Mouse (Mus musculus) myocyte (in vitro differentiated cells): Measurements from ENCODE around the gene Tedc1. TPM values are rescaled to one million over a fixed set of nuclear protein-coding genes. Genes with fewer than 3 reads are reported as not detected.

Source experiments
- H3K27me3 ChIP-seq: one replicate; pipeline ENCODE4 v1.6.1; 2011; ENCODE audit not compliant: control insufficient read depth, insufficient read depth, insufficient read length
- H3K36me3 ChIP-seq: one replicate; pipeline ENCODE4 v1.6.1; 2011; ENCODE audit not compliant: control insufficient read depth, insufficient read depth
- H3K4me2 ChIP-seq: one replicate; pipeline ENCODE4 v1.6.1; 2011; ENCODE audit warnings: low read depth, control low read depth
- H3K4me3 ChIP-seq: one replicate; pipeline ENCODE4 v1.5.1; 2011; ENCODE audit warnings: mild to moderate bottlenecking, control low read depth, moderate library complexity
- H3K79me2 ChIP-seq: one replicate; pipeline ENCODE4 v1.6.1; 2011; ENCODE audit not compliant: control insufficient read depth, insufficient read depth
- H3ac ChIP-seq: one replicate; pipeline ENCODE4 v1.6.1; 2011; ENCODE audit not compliant: control insufficient read depth, insufficient read length
- CEBPB ChIP-seq: IDR thresholded peaks from 2 replicates; pipeline ENCODE4 v1.6.1; 2011; ENCODE audit warnings: mild to moderate bottlenecking, moderate library complexity; ENCODE audit not compliant: poor library complexity, insufficient read depth, severe bottlenecking
- E2F4 ChIP-seq: IDR thresholded peaks from one replicate; pipeline ENCODE4 v1.6.1; 2011; ENCODE audit warnings: mild to moderate bottlenecking, control low read depth, moderate library complexity; ENCODE audit not compliant: insufficient read depth
- MAX ChIP-seq: IDR thresholded peaks from one replicate; pipeline ENCODE4 v1.6.1; 2011; ENCODE audit warnings: low read depth, mild to moderate bottlenecking, control low read depth
- MYOD1 ChIP-seq, 3 experiments: IDR thresholded peaks; one replicate each; pipeline ENCODE4 v1.6.1; 2011; ENCODE audit warnings: control low read depth in 2 of 3, low read depth in 2 of 3, mild to moderate bottlenecking in 2 of 3, moderate library complexity in 1 of 3; ENCODE audit not compliant: insufficient read length in 2 of 3, control insufficient read depth in 1 of 3
- MYOG ChIP-seq, 3 experiments: IDR thresholded peaks; one replicate each; pipeline ENCODE4 v1.6.1; 2011; ENCODE audit warnings: control low read depth in 2 of 3, low read depth in 2 of 3, mild to moderate bottlenecking in 2 of 3; ENCODE audit not compliant: insufficient read length in 2 of 3, control insufficient read depth in 1 of 3, insufficient read depth in 1 of 3
- POLR2A ChIP-seq: IDR thresholded peaks from one replicate; pipeline ENCODE4 v1.6.1; 2011; ENCODE audit warnings: low read depth, mild to moderate bottlenecking, control low read depth, moderate library complexity; ENCODE audit not compliant: insufficient read length
- POLR2AphosphoS2 ChIP-seq: IDR thresholded peaks from one replicate; pipeline ENCODE4 v1.6.1; 2011; ENCODE audit warnings: low read depth, control low read depth; ENCODE audit not compliant: insufficient read length
- REST ChIP-seq: IDR thresholded peaks from one replicate; pipeline ENCODE4 v1.6.1; 2011; ENCODE audit warnings: mild to moderate bottlenecking, control low read depth, moderate library complexity; ENCODE audit not compliant: insufficient read depth, insufficient read length
- SRF ChIP-seq: IDR thresholded peaks from one replicate; pipeline ENCODE4 v1.6.1; 2011; ENCODE audit warnings: low read depth; ENCODE audit not compliant: control insufficient read depth, insufficient read length
- TCF12 ChIP-seq: IDR thresholded peaks from one replicate; pipeline ENCODE4 v1.6.1; 2011; ENCODE audit warnings: mild to moderate bottlenecking, control low read depth; ENCODE audit not compliant: poor library complexity, insufficient read depth, severe bottlenecking
- TCF3 ChIP-seq: IDR thresholded peaks from one replicate; pipeline ENCODE4 v1.6.1; 2011; ENCODE audit warnings: low read depth, control low read depth; ENCODE audit not compliant: insufficient read length
- USF1 ChIP-seq: IDR thresholded peaks from one replicate; pipeline ENCODE4 v1.6.1; 2011; ENCODE audit warnings: low read depth, mild to moderate bottlenecking, control low read depth, moderate library complexity
- polyA plus RNA-seq: library from polyadenylated mRNA; unstranded; fragments of >200 nt; fragmentation: generic; extraction: Trizol; gene quantifications from one replicate; pipeline ENCODE4 v1.2.1, GENCODE M21; 2012; ENCODE audit warnings: missing spikeins

Gene Tedc1
- polyA plus RNA-seq, 1 experiment = 6.6 TPM

DNA sequence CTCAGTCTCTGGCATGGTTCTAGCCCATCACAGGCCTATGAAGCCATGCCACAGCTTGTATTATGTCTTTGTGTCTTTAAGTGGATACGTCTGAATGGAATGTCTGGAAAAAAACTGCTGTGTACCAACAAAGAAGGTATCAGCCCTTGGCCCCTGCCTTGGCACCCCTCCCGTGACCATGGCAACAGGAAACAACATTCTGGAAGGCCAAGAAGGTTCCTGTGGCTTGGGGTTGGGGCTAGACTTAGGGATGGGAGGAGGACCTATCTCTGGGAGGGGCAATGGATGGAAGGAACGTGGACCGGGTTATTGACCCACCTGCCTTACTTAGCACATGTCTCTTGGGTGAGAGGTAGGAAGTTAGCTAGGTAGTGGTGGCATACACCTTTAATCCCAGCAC is 6.9 kb upstream of the Tedc1 start:
- Histone ChIP-seq H3K79me2 (peaks cover 12% of the 10 kb centered on the region), H3ac (no peak overlapping the region), H3K27me3 (no peaks in the 10 kb centered on the region), H3K36me3 (peaks cover 15% of the 10 kb centered on the region), H3K4me2 (peak overlapping the region; percentile 81), H3K4me3 (no peak overlapping the region)
- TF ChIP-seq MAX (no peak), E2F4 (no peak), MYOD1 (IDR thresholded peaks at IDR 0.05; ENCODE audit: control insufficient read depth in 1 of 3, insufficient read length in 2 of 3, low read depth in 2 of 3) (no peak), USF1 (no peak)

DNA sequence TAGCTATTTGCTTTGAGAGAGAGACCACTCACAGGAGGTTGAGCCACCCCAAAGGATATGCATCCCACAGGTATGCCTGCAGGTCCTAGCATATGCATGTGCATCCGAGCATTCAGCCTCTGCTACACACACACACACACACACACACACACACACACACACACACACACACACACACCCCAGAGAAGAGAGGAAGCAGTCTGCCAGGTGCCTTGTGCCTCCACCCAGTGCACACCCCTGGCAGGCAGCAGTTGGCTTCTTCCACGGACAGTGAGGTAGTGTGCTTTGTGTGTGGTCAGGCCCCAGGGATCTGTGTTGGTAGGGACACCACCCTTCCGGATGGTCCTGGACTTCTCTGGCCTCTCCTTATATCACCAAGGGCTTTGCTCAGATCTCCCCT is 6.3 kb upstream of the Tedc1 start:
- no peaks in the 10 kb centered on the region for H3K27me3 ChIP-seq
- peaks cover 12% of the 10 kb centered on the region for H3K79me2 ChIP-seq
- no peak overlapping the region for H3K4me3 ChIP-seq
- peaks cover 9% of the 10 kb centered on the region for H3K36me3 ChIP-seq
- no peak overlapping the region for H3ac ChIP-seq
- TF ChIP-seq TCF3 = no peak
- TF ChIP-seq MYOG (IDR thresholded peaks at IDR 0.05; ENCODE audit: control insufficient read depth in 1 of 3, insufficient read depth in 1 of 3, insufficient read length in 2 of 3, low read depth in 2 of 3) = peak in 2 of 3 experiments; percentile 5 to 61
- no peak for TF ChIP-seq CEBPB
- TF ChIP-seq E2F4 = no peak
- no peak for TF ChIP-seq USF1
- peak in 1 of 3 experiments; percentile 38 for TF ChIP-seq MYOD1 (IDR thresholded peaks at IDR 0.05; ENCODE audit: control insufficient read depth in 1 of 3, insufficient read length in 2 of 3, low read depth in 2 of 3)
- H3K4me2 ChIP-seq = no peak overlapping the region

DNA sequence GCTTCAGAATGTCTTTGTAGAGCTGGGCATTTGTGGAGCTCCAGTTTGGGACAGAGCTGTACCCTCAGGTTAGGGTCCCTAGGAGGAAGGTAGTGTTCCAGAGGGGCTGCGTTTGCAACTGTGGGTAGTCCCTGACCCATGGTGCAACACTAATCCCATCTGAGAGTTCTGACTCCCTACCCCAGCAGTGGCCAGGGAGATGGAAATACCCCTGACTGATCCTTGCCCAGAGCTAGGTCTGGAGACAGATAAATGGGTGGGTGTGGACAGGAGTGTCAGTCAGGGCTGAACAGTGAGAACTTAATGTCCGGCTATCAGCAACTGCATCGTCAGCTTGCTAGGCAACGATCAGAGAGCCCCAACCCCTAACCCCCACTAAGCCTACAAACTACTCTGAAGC is 5.6 kb upstream of the Tedc1 start:
- Histone ChIP-seq H3K4me2 (peak overlapping the region; percentile 82), H3ac (no peak overlapping the region), H3K4me3 (no peak overlapping the region), H3K79me2 (peaks cover 12% of the 10 kb centered on the region), H3K36me3 (peaks cover 2% of the 10 kb centered on the region), H3K27me3 (no peaks in the 10 kb centered on the region)
- no peak for TF ChIP-seq MYOG (IDR thresholded peaks at IDR 0.05; ENCODE audit: control insufficient read depth in 1 of 3, insufficient read depth in 1 of 3, insufficient read length in 2 of 3, low read depth in 2 of 3)
- TF ChIP-seq REST = no peak
- TF ChIP-seq SRF = no peak
- TF ChIP-seq POLR2AphosphoS2 = no peak
- TF ChIP-seq POLR2A = no peak
- no peak for TF ChIP-seq USF1
- no peak for TF ChIP-seq TCF3
- no peak for TF ChIP-seq CEBPB
- TF ChIP-seq MYOD1 (IDR thresholded peaks at IDR 0.05; ENCODE audit: control insufficient read depth in 1 of 3, insufficient read length in 2 of 3, low read depth in 2 of 3) = no peak

GRCm38 (mm10) chr12:113151046-113151445 is 5.2 kb upstream of the Tedc1 start:
- TF ChIP-seq MYOD1 (IDR thresholded peaks at IDR 0.05; ENCODE audit: control insufficient read depth in 1 of 3, insufficient read length in 2 of 3, low read depth in 2 of 3) (peak in 1 of 3 experiments; percentile 2), REST (no peak)
- peak overlapping the region; percentile 76 for H3K4me3 ChIP-seq
- H3K4me2 ChIP-seq = peak overlapping the region; percentile 82
- H3ac ChIP-seq = no peak overlapping the region
- H3K79me2 ChIP-seq = peaks cover 12% of the 10 kb centered on the region
- no peaks in the 10 kb centered on the region for H3K36me3 ChIP-seq
- no peaks in the 10 kb centered on the region for H3K27me3 ChIP-seq

DNA sequence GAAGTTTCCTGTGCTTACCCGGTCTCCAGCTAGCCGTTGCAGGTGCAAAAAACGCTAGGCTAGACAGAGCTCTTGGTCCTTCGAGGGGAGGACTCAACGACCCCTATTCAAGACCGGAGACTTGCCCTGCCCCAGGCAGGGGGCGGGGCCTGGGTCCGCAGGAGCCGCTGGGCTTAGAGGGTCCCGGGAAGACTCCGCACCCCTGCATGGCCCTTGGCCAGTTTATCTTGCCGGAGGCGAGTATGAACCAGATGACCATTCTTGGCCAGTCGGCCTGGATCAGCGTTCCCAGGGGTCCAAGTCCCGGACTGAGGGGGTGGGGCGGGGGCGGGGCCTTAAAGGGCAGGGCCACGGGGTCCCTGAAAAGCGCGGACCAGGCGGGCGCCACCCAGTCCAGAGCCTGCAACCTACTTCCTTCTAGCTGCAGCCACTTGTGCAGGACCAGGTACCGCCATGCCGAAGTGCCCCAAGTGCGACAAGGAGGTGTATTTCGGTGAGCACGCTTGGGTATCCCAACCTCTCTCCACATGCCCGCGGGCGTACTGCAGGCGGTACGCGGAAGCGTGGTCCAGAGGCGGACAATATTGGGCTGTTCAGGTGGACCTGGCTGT is 4.5 kb upstream of the Tedc1 start:
- peak overlapping the region; percentile 1 for H3ac ChIP-seq
- peaks cover 12% of the 10 kb centered on the region for H3K79me2 ChIP-seq
- H3K27me3 ChIP-seq = no peaks in the 10 kb centered on the region
- H3K36me3 ChIP-seq = no peaks in the 10 kb centered on the region
- TF ChIP-seq MYOG (IDR thresholded peaks at IDR 0.05; ENCODE audit: control insufficient read depth in 1 of 3, insufficient read depth in 1 of 3, insufficient read length in 2 of 3, low read depth in 2 of 3) (no peak), POLR2A (peak; percentile 95), TCF12 (no peak), POLR2AphosphoS2 (peak; percentile 99), CEBPB (no peak), MAX (no peak), E2F4 (no peak), USF1 (no peak), SRF (no peak)
- H3K4me3 ChIP-seq = peak overlapping the region; percentile 76
- H3K4me2 ChIP-seq = peak overlapping the region; percentile 82
